Mouse (Mus musculus): ENCODE data around the gene Ano1.

Ano1 gene

DNA sequence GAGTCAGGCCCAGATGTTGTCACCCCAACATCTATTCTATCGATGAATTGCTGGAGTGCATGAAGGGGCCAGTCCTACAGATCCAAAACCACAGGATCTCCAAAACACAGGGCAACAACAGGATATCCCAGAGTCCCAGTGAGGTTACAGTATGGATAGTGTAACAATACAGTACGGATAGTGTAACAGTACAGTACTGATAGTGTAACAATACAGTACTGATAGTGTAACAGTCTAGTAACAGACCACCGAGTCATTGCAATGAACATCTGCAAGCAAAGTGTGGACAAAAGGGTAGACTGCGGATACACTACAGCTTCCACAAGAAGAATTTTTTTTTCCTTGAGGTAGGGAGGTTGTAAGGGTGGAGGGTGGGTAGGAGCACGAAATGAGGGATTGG is 210.4 kb downstream of the Ano1 start:
- DNase-seq (ENCODE audit: low read depth, low spot score) = no peak

DNA sequence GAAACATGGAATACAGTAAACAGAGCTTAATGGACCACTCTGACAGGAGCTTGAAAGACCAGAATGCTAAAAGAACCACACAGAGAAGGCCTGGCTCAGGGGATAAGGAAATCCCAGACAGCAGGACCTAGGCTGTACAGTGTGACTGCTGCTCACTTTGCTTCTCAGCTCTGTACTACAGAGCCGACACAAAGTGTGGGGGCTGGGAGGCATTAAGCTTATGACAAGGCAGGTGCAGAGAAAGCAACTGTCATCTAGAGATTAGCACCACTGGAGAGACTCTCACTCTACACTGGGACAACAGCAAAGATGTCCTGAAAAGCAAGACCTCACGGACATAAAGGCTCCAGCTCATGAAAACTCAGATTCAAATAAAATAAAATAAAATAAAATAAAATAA is 212.6 kb downstream of the Ano1 start:
- no peak for DNase-seq (ENCODE audit: low read depth, low spot score)
